Mouse (Mus musculus) small intestine, adult 2 months (tissue): ENCODE measurements around the gene Vmn1r215. TPM values are rescaled to one million over a fixed set of nuclear protein-coding genes. Genes with fewer than 3 reads are reported as not detected.

Experiments used
- H3K27ac ChIP-seq: fragments of 200-500 bp; 2 replicates; pipeline ENCODE4 v1.5.1; 2012; ENCODE audit warnings: low read depth, low read length, control low read depth, inconsistent platforms; ENCODE audit not compliant: insufficient read depth
- H3K27me3 ChIP-seq: fragments of 200-500 bp; 2 replicates; pipeline ENCODE4 v1.6.1; 2012; ENCODE audit warnings: mild to moderate bottlenecking, moderate library complexity, low read length, inconsistent platforms; ENCODE audit not compliant: control insufficient read depth, insufficient read depth
- H3K36me3 ChIP-seq: fragments of 200-500 bp; 2 replicates; pipeline ENCODE4 v1.6.1; 2012; ENCODE audit warnings: mild to moderate bottlenecking, low read length, control low read depth, inconsistent platforms; ENCODE audit not compliant: control insufficient read depth, insufficient read depth
- H3K4me1 ChIP-seq: fragments of 200-500 bp; 2 replicates; pipeline ENCODE4 v1.6.1; 2012; ENCODE audit warnings: low read length, inconsistent platforms, mixed read lengths; ENCODE audit not compliant: control insufficient read depth, insufficient read depth, insufficient read length
- H3K4me3 ChIP-seq: fragments of 200-500 bp; 2 replicates; pipeline ENCODE4 v1.5.1; 2012; ENCODE audit warnings: low read depth, mild to moderate bottlenecking, control low read depth, inconsistent platforms, low read length, moderate library complexity
- CTCF ChIP-seq: fragments of 200-500 bp; IDR thresholded peaks from 2 replicates; pipeline ENCODE4 v1.5.1; 2012; ENCODE audit warnings: low read depth, mild to moderate bottlenecking, control low read depth, inconsistent platforms, low read length, moderate library complexity, mixed read lengths; ENCODE audit not compliant: insufficient replicate concordance, insufficient read length; ENCODE audit errors: extremely low read depth
- POLR2A ChIP-seq: fragments of 200-500 bp; IDR thresholded peaks from 2 replicates; pipeline ENCODE4 v1.6.1; 2012; ENCODE audit warnings: low read depth, mild to moderate bottlenecking, control low read depth, inconsistent platforms, low read length, moderate library complexity
- WGBS: fragments of 180-500 bp; shearing (Covaris S2); methylation state at CpG from one replicate; pipeline ENCODE4 v1.1.7; 2018; 5-methylcytosine and 5-hydroxymethylcytosine counted together
- polyA plus RNA-seq: library from polyadenylated mRNA; depleted of rRNA; stranded (reverse); fragments of >200 nt; gene quantifications from 2 replicates; pipeline ENCODE4 v1.2.3, GENCODE M21; 2012; rRNA removed

The Vmn1r215 gene
- polyA plus RNA-seq, 1 experiment: not detected

DNA sequence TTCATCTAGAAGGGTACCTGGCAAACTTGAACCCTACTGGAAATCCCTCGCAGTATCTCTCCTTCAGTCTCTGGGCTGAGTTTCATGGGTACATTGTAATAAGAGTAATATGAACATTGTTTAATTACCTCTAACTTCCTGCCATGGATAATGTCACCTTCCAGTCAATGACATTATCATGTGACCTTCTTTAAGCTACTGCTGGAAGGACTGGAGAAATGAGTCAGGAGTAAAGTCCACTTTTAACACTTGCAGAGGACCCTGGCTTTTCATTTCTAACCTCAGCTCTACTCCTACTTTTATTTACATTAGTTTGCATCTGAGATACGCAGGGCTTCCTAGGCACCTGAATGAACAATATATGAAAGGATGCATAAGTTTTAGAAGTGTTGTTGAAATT is 52.8 kb downstream of the Vmn1r215 start:
- Histone ChIP-seq H3K4me3 (no peak overlapping the region), H3K27me3 (no peaks in the 10 kb centered on the region), H3K27ac (no peak overlapping the region), H3K36me3 (no peaks in the 10 kb centered on the region), H3K4me1 (no peaks in the 10 kb centered on the region)
- WGBS: 62% methylated on average over 2 of the region's 2 CpGs
- TF ChIP-seq CTCF (no peak), POLR2A (no peak)

Other genes with a start within 250 kb of the Vmn1r215 start
- gene Vmn1r210, start 236.7 kb upstream of the Vmn1r215 start, polyA plus RNA-seq: not detected in 2 replicates
- gene Vmn1r211, start 210.5 kb upstream of the Vmn1r215 start, polyA plus RNA-seq: not detected in 2 replicates
- not detected in 2 replicates for gene Vmn1r212, start 183.8 kb upstream of the Vmn1r215 start, polyA plus RNA-seq
- gene Vmn1r213, start 60.4 kb upstream of the Vmn1r215 start, polyA plus RNA-seq: not detected in 2 replicates
- gene Vmn1r214, start 37.6 kb upstream of the Vmn1r215 start, polyA plus RNA-seq: not detected in 2 replicates
- gene Vmn1r217, start 50.2 kb downstream of the Vmn1r215 start, polyA plus RNA-seq: not detected in 2 replicates
- not detected in 2 replicates for gene Vmn1r218, start 65.1 kb downstream of the Vmn1r215 start, polyA plus RNA-seq
- not detected in 2 replicates for gene Vmn1r219, start 91.3 kb downstream of the Vmn1r215 start, polyA plus RNA-seq
- not detected in 2 replicates for gene Vmn1r220, start 120.0 kb downstream of the Vmn1r215 start, polyA plus RNA-seq
- not detected in 2 replicates for gene Vmn1r221, start 146.1 kb downstream of the Vmn1r215 start, polyA plus RNA-seq
- not detected in 2 replicates for gene Vmn1r222, start 167.9 kb downstream of the Vmn1r215 start, polyA plus RNA-seq
- not detected in 2 replicates for gene Vmn1r223, start 179.1 kb downstream of the Vmn1r215 start, polyA plus RNA-seq